In the genomic region with DNA sequence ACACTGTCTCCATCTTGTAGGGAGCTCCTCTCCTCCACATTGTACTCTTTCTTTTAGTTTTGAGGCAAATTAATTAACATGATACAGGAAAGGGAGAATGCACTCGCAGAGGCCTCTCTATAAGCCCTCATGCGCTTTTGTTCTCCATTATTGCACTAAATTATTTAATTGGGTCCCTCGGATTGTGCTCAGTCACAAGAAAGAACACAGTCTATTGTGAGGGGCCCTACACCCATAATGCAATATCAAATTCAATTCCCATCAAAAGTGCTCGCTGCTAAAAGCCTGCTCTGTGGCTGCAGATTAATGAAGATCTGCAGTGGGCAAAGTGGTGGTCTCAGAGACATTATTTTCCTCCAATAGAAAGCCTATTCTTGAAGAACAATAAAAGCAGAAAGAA, we compare ENCODE assay signal across 26 mouse cellular contexts.
A peak's percentile ranks its signal among the peaks of the same experiment; 100 is the strongest.
DNase-seq lines count a peak whose midpoint lies in the region; ATAC-seq and TF ChIP-seq lines count a peak whose summit lies in the region.
"Had no signal": no experiment of that assay in that cellular context is flagged by ENCODE, and none has a peak within 500 bp of the region (broad histone marks: within the 10 kb centered on the region; RNA-seq: fewer than 3 reads in every experiment).

No protein-coding gene starts in this region.

- no peak overlapping the region for H3K4me3 ChIP-seq in forebrain, embryonic 10.5 days
- no peak overlapping the region for H3K4me3 ChIP-seq in forebrain, postnatal 0 days (ENCODE audit: low read depth, low read length)
- H3K4me3 ChIP-seq in midbrain, embryonic 14.5 days (replicated peaks; ENCODE audit: low read depth, low read length), result no peak overlapping the region
- no peak overlapping the region for H3K4me3 ChIP-seq in midbrain, embryonic 15.5 days
- H3K4me3 ChIP-seq in forebrain, embryonic 16.5 days (replicated peaks; ENCODE audit: low read length), result no peak overlapping the region
- H3K4me3 ChIP-seq in liver, embryonic 11.5 days (ENCODE audit: low read depth, low read length), result no peak overlapping the region
- H3K4me3 ChIP-seq: embryonic facial prominence, embryonic 15.5 days; heart, embryonic 10.5 days; heart, embryonic 15.5 days; hindbrain, embryonic 12.5 days; left cerebral cortex, adult 2 months; limb, embryonic 12.5 days; lung, embryonic 15.5 days; myocyte; neural tube, embryonic 12.5 days had no signal

- H3K36me3 ChIP-seq in forebrain, embryonic 10.5 days (replicated peaks), result no peaks in the 10 kb centered on the region
- no peaks in the 10 kb centered on the region for H3K36me3 ChIP-seq in forebrain, postnatal 0 days (ENCODE audit: insufficient read depth)
- no peaks in the 10 kb centered on the region for H3K36me3 ChIP-seq in midbrain, embryonic 14.5 days (ENCODE audit: control insufficient read depth, insufficient read depth, low read length)
- H3K36me3 ChIP-seq in midbrain, embryonic 15.5 days (replicated peaks), result no peaks in the 10 kb centered on the region
- H3K36me3 ChIP-seq in forebrain, embryonic 16.5 days (ENCODE audit: control insufficient read depth, insufficient read depth), result no peaks in the 10 kb centered on the region
- H3K36me3 ChIP-seq in liver, embryonic 11.5 days (ENCODE audit: control insufficient read depth, insufficient read depth, low read length), result no peaks in the 10 kb centered on the region
- H3K36me3 ChIP-seq: embryonic facial prominence, embryonic 15.5 days; G1E; heart, embryonic 10.5 days; heart, embryonic 15.5 days; hindbrain, embryonic 12.5 days; limb, embryonic 12.5 days; lung, embryonic 15.5 days; neural tube, embryonic 12.5 days had no signal

- H3K9ac ChIP-seq in forebrain, postnatal 0 days, result no peak overlapping the region
- H3K9ac ChIP-seq in midbrain, embryonic 14.5 days (replicated peaks; ENCODE audit: low read length), result no peak overlapping the region
- no peak overlapping the region for H3K9ac ChIP-seq in midbrain, embryonic 15.5 days
- H3K9ac ChIP-seq in forebrain, embryonic 16.5 days (replicated peaks; ENCODE audit: low read depth, low read length), result no peak overlapping the region
- no peak overlapping the region for H3K9ac ChIP-seq in liver, embryonic 11.5 days (ENCODE audit: low read depth, low read length)
- H3K9ac ChIP-seq: embryonic facial prominence, embryonic 15.5 days; heart, embryonic 15.5 days; hindbrain, embryonic 12.5 days; limb, embryonic 12.5 days; lung, embryonic 15.5 days; neural tube, embryonic 12.5 days had no signal

- peaks cover 76% of the 10 kb centered on the region for H3K27me3 ChIP-seq in forebrain, embryonic 10.5 days (ENCODE audit: poor library complexity, severe bottlenecking)
- peaks cover 7% of the 10 kb centered on the region; the same call in 1 of the 2 replicates for H3K27me3 ChIP-seq in forebrain, postnatal 0 days (ENCODE audit: insufficient read depth, low read length)
- H3K27me3 ChIP-seq in midbrain, embryonic 14.5 days (ENCODE audit: control insufficient read depth, insufficient read depth, low read length), result no peaks in the 10 kb centered on the region; the same call in 1 of the 2 replicates
- H3K27me3 ChIP-seq in midbrain, embryonic 15.5 days (replicated peaks), result no peaks in the 10 kb centered on the region
- H3K27me3 ChIP-seq in forebrain, embryonic 16.5 days (replicated peaks; ENCODE audit: control insufficient read depth, insufficient read depth, low read length), result 0 out of 2 replicates have a peak, but pooled peaks cover 6% of the 10 kb centered on the region
- H3K27me3 ChIP-seq in liver, embryonic 11.5 days (replicated peaks; ENCODE audit: control insufficient read depth, insufficient read depth, low read length), result no peaks in the 10 kb centered on the region; the same call in 1 of the 2 replicates

- no peak for ATAC-seq in forebrain, postnatal 0 days
- ATAC-seq in midbrain, embryonic 14.5 days (ENCODE audit: low FRiP score, low TSS enrichment), result no peak
- ATAC-seq in midbrain, embryonic 15.5 days (replicated peaks), result no peak
- peak; percentile 62 for ATAC-seq in forebrain, embryonic 16.5 days
- no peak for ATAC-seq in liver, embryonic 11.5 days (replicated peaks; ENCODE audit: low FRiP score)

- TF ChIP-seq CTCF in forebrain, postnatal 0 days (IDR thresholded peaks at IDR 0.05; ENCODE audit: low read depth), result no peak

- H3K9me3 ChIP-seq in forebrain, embryonic 10.5 days, result no peaks in the 10 kb centered on the region
- H3K9me3 ChIP-seq in forebrain, postnatal 0 days (ENCODE audit: low read length), result no peaks in the 10 kb centered on the region
- H3K9me3 ChIP-seq in midbrain, embryonic 14.5 days (ENCODE audit: control insufficient read depth, low read length), result no peaks in the 10 kb centered on the region
- no peaks in the 10 kb centered on the region for H3K9me3 ChIP-seq in midbrain, embryonic 15.5 days
- H3K9me3 ChIP-seq in forebrain, embryonic 16.5 days (ENCODE audit: control insufficient read depth, low read length), result no peaks in the 10 kb centered on the region
- H3K9me3 ChIP-seq in liver, embryonic 11.5 days (ENCODE audit: control insufficient read depth, low read length), result no peaks in the 10 kb centered on the region
- H3K9me3 ChIP-seq: embryonic facial prominence, embryonic 15.5 days; G1E; heart, embryonic 10.5 days; heart, embryonic 15.5 days; hindbrain, embryonic 12.5 days; limb, embryonic 12.5 days; lung, embryonic 15.5 days; neural tube, embryonic 12.5 days had no signal

- no peak overlapping the region for H3K4me2 ChIP-seq in forebrain, postnatal 0 days (ENCODE audit: low read depth)
- H3K4me2 ChIP-seq in midbrain, embryonic 14.5 days (ENCODE audit: low read length), result no peak overlapping the region
- no peak overlapping the region for H3K4me2 ChIP-seq in midbrain, embryonic 15.5 days
- no peak overlapping the region for H3K4me2 ChIP-seq in forebrain, embryonic 16.5 days (ENCODE audit: low read length)
- H3K4me2 ChIP-seq in liver, embryonic 11.5 days, result no peak overlapping the region
- H3K4me2 ChIP-seq: embryonic facial prominence, embryonic 15.5 days; heart, embryonic 15.5 days; hindbrain, embryonic 12.5 days; limb, embryonic 12.5 days; lung, embryonic 15.5 days; neural tube, embryonic 12.5 days had no signal

- DNase-seq in forebrain, embryonic 10.5 days (ENCODE audit: extremely low spot score, low spot score), result peak; percentile 12
- no peak for DNase-seq in forebrain, postnatal 0 days
- peak; percentile 20 for DNase-seq in midbrain, embryonic 14.5 days
- DNase-seq in left cerebral cortex, adult 18-20 months (ENCODE audit: low spot score in 2 of 2), result no peak
- no peak for DNase-seq in liver, embryonic 11.5 days (ENCODE audit: low spot score)
- DNase-seq: adrenal gland, postnatal 14 days; cerebellum, adult 11-12 months; cerebellum, postnatal 10 days; gastrocnemius, postnatal 25 days; kidney, adult 11 months; kidney, postnatal 14 days; layer of hippocampus, adult 9-11 months; lung, postnatal 36 days; thymus, postnatal 25 days had no signal

- H3K4me1 ChIP-seq in forebrain, embryonic 10.5 days, result peaks cover 59% of the 10 kb centered on the region
- 0 out of 2 replicates have a peak, but pooled peaks cover 3% of the 10 kb centered on the region for H3K4me1 ChIP-seq in forebrain, postnatal 0 days (ENCODE audit: insufficient read depth)
- peaks cover 16% of the 10 kb centered on the region for H3K4me1 ChIP-seq in midbrain, embryonic 14.5 days (ENCODE audit: control insufficient read depth, insufficient read depth, low read length)
- peaks cover 26% of the 10 kb centered on the region for H3K4me1 ChIP-seq in midbrain, embryonic 15.5 days
- peaks cover 6% of the 10 kb centered on the region for H3K4me1 ChIP-seq in forebrain, embryonic 16.5 days (replicated peaks; ENCODE audit: control insufficient read depth, insufficient read depth, low read length)
- peaks cover 3% of the 10 kb centered on the region for H3K4me1 ChIP-seq in liver, embryonic 11.5 days (replicated peaks; ENCODE audit: control insufficient read depth, insufficient read depth, low read length)
- H3K4me1 ChIP-seq: heart, embryonic 15.5 days had no signal

- H3K27ac ChIP-seq in forebrain, embryonic 10.5 days, result no peak overlapping the region
- H3K27ac ChIP-seq in forebrain, postnatal 0 days (ENCODE audit: low read depth, low read length), result no peak overlapping the region
- no peak overlapping the region for H3K27ac ChIP-seq in midbrain, embryonic 14.5 days (replicated peaks; ENCODE audit: low read depth, low read length)
- H3K27ac ChIP-seq in midbrain, embryonic 15.5 days, result no peak overlapping the region
- no peak overlapping the region for H3K27ac ChIP-seq in forebrain, embryonic 16.5 days (ENCODE audit: low read length)
- no peak overlapping the region for H3K27ac ChIP-seq in liver, embryonic 11.5 days (ENCODE audit: low read depth, low read length)
- H3K27ac ChIP-seq: embryonic facial prominence, embryonic 15.5 days; heart, embryonic 10.5 days; heart, embryonic 15.5 days; hindbrain, embryonic 12.5 days; left cerebral cortex, adult 2 months; limb, embryonic 12.5 days; lung, embryonic 15.5 days; neural tube, embryonic 12.5 days had no signal

- WGBS in forebrain, embryonic 10.5 days, result 43% methylated on average over 4 of the region's 4 CpGs
- 22% methylated on average over 4 of the region's 4 CpGs for WGBS in forebrain, postnatal 0 days
- 49% methylated on average over 4 of the region's 4 CpGs for WGBS in midbrain, embryonic 14.5 days
- 37% methylated on average over 4 of the region's 4 CpGs for WGBS in midbrain, embryonic 15.5 days
- WGBS in forebrain, embryonic 16.5 days, result 9% methylated on average over 4 of the region's 4 CpGs
- 84% methylated on average over 4 of the region's 4 CpGs for WGBS in liver, embryonic 11.5 days

Comparison
In these comparisons a context has a peak if more than half of its experiments do, and no peak if none do; other contexts are left out.
1. DNase-seq: peak in forebrain, embryonic 10.5 days (single experiment) and midbrain, embryonic 14.5 days (single experiment); none in forebrain, postnatal 0 days (single experiment), left cerebral cortex, adult 18-20 months (0 of 2) and liver, embryonic 11.5 days (single experiment).